Mouse (Mus musculus) hindbrain, postnatal 0 days (tissue): ENCODE data around the gene Ptpre. TPM values are rescaled to one million over a fixed set of nuclear protein-coding genes. Genes with fewer than 3 reads are reported as not detected.

Experiments used
- ATAC-seq: fragments of 200-750 bp; cut with Nextera tagmentation; 2 replicates; pipeline ENCODE4 v1.8.0; 2017; ENCODE audit warnings: mild to moderate bottlenecking, moderate TSS enrichment, moderate library complexity
- DNase-seq: peaks from one replicate; pipeline ENCODE4 v3.0.0-alpha.2; 2015; ENCODE audit warnings: low spot score
- H3K27ac ChIP-seq: fragments of 300-500 bp; sonication (generic); 2 replicates; pipeline ENCODE4 v1.5.1; 2014; ENCODE audit warnings: mild to moderate bottlenecking
- H3K27me3 ChIP-seq: fragments of 300-500 bp; sonication (generic); 2 replicates; pipeline ENCODE4 v1.6.1; 2014; ENCODE audit warnings: low read length, mixed read lengths; ENCODE audit not compliant: insufficient read depth
- H3K36me3 ChIP-seq: fragments of 300-500 bp; sonication (generic); 2 replicates; pipeline ENCODE4 v1.6.1; 2014; ENCODE audit warnings: low read length, mixed read lengths; ENCODE audit not compliant: insufficient read depth
- H3K4me1 ChIP-seq: fragments of 300-500 bp; sonication (generic); 2 replicates; pipeline ENCODE4 v1.6.1; 2014; ENCODE audit warnings: antibody characterized with exemption, low read length, mixed read lengths; ENCODE audit not compliant: insufficient read depth
- H3K4me2 ChIP-seq: fragments of 300-500 bp; sonication (generic); 2 replicates; pipeline ENCODE4 v1.6.1; 2014; ENCODE audit warnings: low read depth, mild to moderate bottlenecking, low read length, moderate library complexity, mixed read lengths
- H3K4me3 ChIP-seq: fragments of 300-500 bp; sonication (generic); 2 replicates; pipeline ENCODE4 v1.5.1; 2014; ENCODE audit warnings: low read length
- H3K9ac ChIP-seq: fragments of 300-500 bp; sonication (generic); replicated peaks from 2 replicates; pipeline ENCODE4 v1.6.1; 2014; ENCODE audit warnings: mild to moderate bottlenecking, low read length, moderate library complexity, mixed read lengths
- H3K9me3 ChIP-seq: fragments of 300-500 bp; sonication (generic); 2 replicates; pipeline ENCODE4 v1.6.1; 2016; ENCODE audit warnings: low read length, mixed read lengths
- CTCF ChIP-seq: IDR thresholded peaks from 2 replicates; pipeline ENCODE4 v1.5.1; 2016; ENCODE audit warnings: antibody characterized with exemption, control low read depth, low read depth
- WGBS: fragments of 180-500 bp; shearing (Covaris S2); extraction: QIAGEN DNeasy Blood & Tissue Kit; methylation state at CpG from one replicate; pipeline ENCODE4 v1.1.7; 2014; 5-methylcytosine and 5-hydroxymethylcytosine counted together
- polyA plus RNA-seq: library from polyadenylated mRNA; unstranded; fragments of >200 nt; fragmentation: Nextera tagmentation; extraction: Ambion mirVana; gene quantifications from 2 replicates; pipeline ENCODE4 v1.2.1, GENCODE M21; 2015
- total RNA-seq: library from RNA; depleted of rRNA; stranded (reverse); fragments of >200 nt; gene quantifications from 2 replicates; pipeline ENCODE4 v1.2.3, GENCODE M21; 2014

Ptpre gene
- total and polyA plus RNA-seq, 2 experiments from 2014 or later, result 8.2 to 12.4 TPM

DNA sequence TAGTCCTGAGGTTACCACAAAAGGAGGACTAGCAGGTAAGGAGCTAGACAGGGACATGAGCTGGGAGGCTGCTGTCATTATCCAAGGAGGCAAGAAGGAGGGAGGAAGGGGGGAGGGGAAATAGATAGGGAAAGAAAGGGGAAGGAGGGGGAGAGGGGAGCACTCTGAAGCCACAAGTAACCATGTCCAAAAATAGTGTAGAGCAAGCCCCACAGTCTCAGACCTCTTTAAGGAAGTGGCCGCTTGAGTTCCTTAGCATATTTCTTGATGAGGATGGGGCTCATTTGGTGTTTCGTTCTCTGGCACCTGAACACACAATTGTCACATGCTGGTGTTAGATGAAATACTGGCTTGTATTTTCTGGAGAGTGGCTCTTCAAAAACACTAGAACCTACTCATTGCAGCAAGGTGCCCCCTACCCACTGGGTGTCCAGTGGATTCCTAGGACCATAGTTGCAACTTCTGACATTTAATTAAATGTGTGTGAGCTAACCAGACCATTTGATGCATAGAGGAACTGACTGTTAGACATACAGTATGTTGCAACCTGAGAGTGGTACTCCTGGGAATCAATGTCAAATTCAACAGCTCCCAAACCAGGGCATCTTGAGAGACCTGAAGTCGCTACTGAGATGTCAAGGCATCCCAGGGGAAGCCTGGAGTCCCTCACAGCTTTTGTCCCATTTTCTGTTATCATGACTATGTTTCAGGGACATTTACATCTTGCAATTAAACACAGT is 19.6 kb downstream of the Ptpre start:
- Histone ChIP-seq H3K4me2 (no peak overlapping the region), H3K27me3 (no peaks in the 10 kb centered on the region), H3K9ac (no peak overlapping the region), H3K4me3 (no peak overlapping the region), H3K27ac (no peak overlapping the region), H3K9me3 (no peaks in the 10 kb centered on the region), H3K4me1 (no peaks in the 10 kb centered on the region), H3K36me3 (no peaks in the 10 kb centered on the region)
- TF ChIP-seq CTCF, result no peak
- DNase-seq (no peak), ATAC-seq (no peak)
- WGBS, result 86% methylated on average over 3 of the region's 3 CpGs

GRCm38 (mm10) chr7:135560280-135560679 is 23.0 kb downstream of the Ptpre start:
- H3K4me1 ChIP-seq, result no peaks in the 10 kb centered on the region
- H3K4me3 ChIP-seq, result no peak overlapping the region
- no peak overlapping the region for H3K27ac ChIP-seq
- 78% methylated on average over 1 of the region's 1 CpGs for WGBS
- no peaks in the 10 kb centered on the region for H3K36me3 ChIP-seq
- no peaks in the 10 kb centered on the region for H3K27me3 ChIP-seq
- H3K9ac ChIP-seq, result no peak overlapping the region
- H3K9me3 ChIP-seq, result no peaks in the 10 kb centered on the region
- TF ChIP-seq CTCF, result no peak
- no peak for ATAC-seq
- DNase-seq, result no peak
- H3K4me2 ChIP-seq, result no peak overlapping the region

DNA sequence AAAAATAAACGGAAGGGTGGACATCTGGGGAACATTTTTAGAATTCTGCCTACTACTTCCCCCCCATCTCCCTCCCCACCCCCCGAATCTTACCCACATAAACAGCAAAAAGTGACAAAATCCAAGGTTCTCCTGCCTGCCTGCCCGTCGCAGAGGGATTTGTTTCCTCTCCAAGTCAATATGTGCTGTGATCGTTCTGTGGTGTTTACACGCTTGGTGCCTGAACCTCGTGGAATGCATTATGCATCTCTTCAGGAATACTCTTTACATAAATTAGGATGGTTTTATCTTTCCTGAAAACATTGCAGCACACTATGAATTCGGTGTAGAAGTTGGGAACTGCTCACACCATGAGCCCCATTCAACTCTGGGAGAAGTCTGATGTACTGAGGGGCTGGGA is 26.7 kb downstream of the Ptpre start:
- H3K36me3 ChIP-seq, result no peaks in the 10 kb centered on the region
- H3K4me2 ChIP-seq, result no peak overlapping the region
- no peak for ATAC-seq
- no peak for TF ChIP-seq CTCF
- no peaks in the 10 kb centered on the region for H3K27me3 ChIP-seq
- no peaks in the 10 kb centered on the region for H3K4me1 ChIP-seq
- DNase-seq, result no peak
- WGBS, result 65% methylated on average over 8 of the region's 8 CpGs
- no peak overlapping the region for H3K27ac ChIP-seq
- H3K9ac ChIP-seq, result no peak overlapping the region
- H3K9me3 ChIP-seq, result no peaks in the 10 kb centered on the region
- no peak overlapping the region for H3K4me3 ChIP-seq

- Histone ChIP-seq H3K36me3 (no peaks in the 10 kb centered on the region), H3K4me3 (no peak overlapping the region), H3K27ac (no peak overlapping the region), H3K9ac (no peak overlapping the region), H3K9me3 (no peaks in the 10 kb centered on the region), H3K4me1 (no peaks in the 10 kb centered on the region), H3K4me2 (no peak overlapping the region), H3K27me3 (no peaks in the 10 kb centered on the region)
- DNase-seq (no peak), ATAC-seq (no peak)
- TF ChIP-seq CTCF, result no peak
- WGBS, result 27% methylated on average over 5 of the region's 5 CpGs
Observed at GRCm38 (mm10) chr7:135566013-135566412, 28.7 kb downstream of the Ptpre start.

GRCm38 (mm10) chr7:135567582-135567981 is 30.3 kb downstream of the Ptpre start:
- no peaks in the 10 kb centered on the region for H3K9me3 ChIP-seq
- no peaks in the 10 kb centered on the region for H3K27me3 ChIP-seq
- H3K4me2 ChIP-seq, result no peak overlapping the region
- no peak for TF ChIP-seq CTCF
- H3K27ac ChIP-seq, result no peak overlapping the region
- H3K9ac ChIP-seq, result no peak overlapping the region
- no peak for ATAC-seq
- H3K4me1 ChIP-seq, result peaks cover 5% of the 10 kb centered on the region; the same call in 1 of the 2 replicates
- no peak for DNase-seq
- 86% methylated on average over 1 of the region's 1 CpGs for WGBS
- no peak overlapping the region for H3K4me3 ChIP-seq
- H3K36me3 ChIP-seq, result no peaks in the 10 kb centered on the region

DNA sequence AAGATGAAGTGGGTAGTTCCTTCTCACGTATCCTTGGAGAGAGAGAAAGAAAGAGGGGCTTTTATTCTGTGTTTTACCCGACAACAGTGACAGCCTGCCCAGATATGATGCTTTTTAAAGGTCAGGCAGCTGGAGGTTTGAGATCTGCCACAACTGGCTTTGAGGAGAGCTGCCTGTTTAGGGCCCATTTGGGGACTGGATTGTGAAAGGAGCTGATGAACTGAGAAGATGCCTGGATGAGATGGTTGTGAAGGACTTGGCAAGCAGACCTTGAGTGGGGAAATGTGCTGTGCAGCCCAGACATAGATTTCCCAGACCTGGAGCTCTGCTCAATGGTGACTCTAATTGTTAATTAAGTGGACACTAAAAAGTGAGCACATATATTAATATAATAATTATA is 31.3 kb downstream of the Ptpre start:
- H3K27me3 ChIP-seq, result no peaks in the 10 kb centered on the region
- H3K4me2 ChIP-seq, result no peak overlapping the region
- DNase-seq, result no peak
- H3K9me3 ChIP-seq, result no peaks in the 10 kb centered on the region
- no peak overlapping the region for H3K27ac ChIP-seq
- H3K4me3 ChIP-seq, result no peak overlapping the region
- peaks cover 5% of the 10 kb centered on the region; the same call in 1 of the 2 replicates for H3K4me1 ChIP-seq
- no peak for TF ChIP-seq CTCF
- H3K36me3 ChIP-seq, result no peaks in the 10 kb centered on the region
- WGBS, result 49% methylated on average over 2 of the region's 2 CpGs
- H3K9ac ChIP-seq, result no peak overlapping the region
- no peak for ATAC-seq

- no peaks in the 10 kb centered on the region for H3K36me3 ChIP-seq
- H3K9ac ChIP-seq, result no peak overlapping the region
- no peak for TF ChIP-seq CTCF
- ATAC-seq (no peak), DNase-seq (no peak)
- H3K4me2 ChIP-seq, result no peak overlapping the region
- peaks cover 5% of the 10 kb centered on the region; the same call in 1 of the 2 replicates for H3K4me1 ChIP-seq
- no peaks in the 10 kb centered on the region for H3K27me3 ChIP-seq
- H3K9me3 ChIP-seq, result no peaks in the 10 kb centered on the region
- H3K27ac ChIP-seq, result no peak overlapping the region
- no peak overlapping the region for H3K4me3 ChIP-seq
Observed at GRCm38 (mm10) chr7:135571392-135571791, 34.1 kb downstream of the Ptpre start.
